Mouse (Mus musculus): ENCODE measurements around the gene Nfasc.

The Nfasc gene

DNA sequence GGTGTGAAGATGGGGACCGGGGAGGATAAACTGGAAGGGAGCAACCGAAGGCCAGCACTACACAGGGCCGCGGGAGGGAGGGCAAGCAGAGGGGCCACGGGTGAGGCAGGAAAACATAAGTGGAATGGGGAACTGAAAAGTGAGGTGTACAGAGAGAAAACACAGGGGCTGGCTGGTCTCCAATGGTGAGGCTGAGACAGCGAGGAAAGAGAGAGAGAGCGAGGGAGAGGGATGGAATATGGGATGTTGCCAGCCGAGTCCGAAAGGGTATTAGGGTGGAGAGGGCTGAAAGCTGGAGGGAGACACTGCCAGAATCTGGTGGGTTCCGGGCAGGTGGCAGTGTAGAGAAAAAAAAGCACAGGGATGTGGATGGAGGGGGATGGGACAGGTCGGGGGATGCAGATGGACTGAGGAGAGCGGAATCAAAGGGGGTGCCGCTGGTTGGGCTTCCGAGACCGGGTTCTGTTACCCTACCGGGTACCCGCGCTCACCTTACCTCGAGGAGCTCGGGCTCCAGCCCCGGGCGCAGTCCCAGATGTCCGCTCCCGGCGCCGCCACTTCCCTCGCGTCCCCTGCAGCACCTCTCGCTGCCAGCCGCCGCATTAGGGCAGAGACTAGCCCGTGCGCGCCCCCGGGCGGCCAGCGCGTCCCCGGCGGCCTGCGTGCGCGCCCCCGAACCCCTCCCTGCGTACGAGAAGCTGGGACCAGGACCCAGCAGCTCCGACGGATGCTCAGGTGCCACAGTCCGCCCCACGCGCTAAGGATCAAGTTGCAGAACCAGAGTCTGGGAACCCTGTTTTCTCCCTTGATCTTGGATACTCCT lies at the start of gene Nfasc:
TSS of gene Nfasc (minus strand) at position 623 of the 823 bp plus-strand sequence.
- DNase-seq (ENCODE audit: low spot score in 2 of 2): peak; percentile 18 to 19

DNA sequence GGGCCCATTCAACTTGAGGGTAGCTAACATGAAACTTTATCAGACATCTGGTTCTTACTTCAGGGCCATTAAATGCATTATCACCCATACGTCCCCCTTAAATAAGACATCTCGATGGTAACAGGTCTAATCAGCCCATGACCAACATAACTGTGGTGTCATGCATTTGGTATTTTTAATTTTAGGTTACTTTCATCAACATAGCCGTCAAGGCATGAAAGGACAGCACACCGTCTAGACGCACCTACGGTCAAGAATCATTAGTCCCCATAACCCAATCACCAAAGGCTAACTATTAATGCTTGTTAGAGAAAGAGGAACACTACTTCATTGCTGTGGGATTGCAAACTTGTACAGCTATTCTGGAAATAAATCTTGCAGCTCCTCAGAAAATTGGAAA lies 49.5 kb upstream of the Nfasc start:
- DNase-seq (ENCODE audit: low spot score in 2 of 2): no peak

DNA sequence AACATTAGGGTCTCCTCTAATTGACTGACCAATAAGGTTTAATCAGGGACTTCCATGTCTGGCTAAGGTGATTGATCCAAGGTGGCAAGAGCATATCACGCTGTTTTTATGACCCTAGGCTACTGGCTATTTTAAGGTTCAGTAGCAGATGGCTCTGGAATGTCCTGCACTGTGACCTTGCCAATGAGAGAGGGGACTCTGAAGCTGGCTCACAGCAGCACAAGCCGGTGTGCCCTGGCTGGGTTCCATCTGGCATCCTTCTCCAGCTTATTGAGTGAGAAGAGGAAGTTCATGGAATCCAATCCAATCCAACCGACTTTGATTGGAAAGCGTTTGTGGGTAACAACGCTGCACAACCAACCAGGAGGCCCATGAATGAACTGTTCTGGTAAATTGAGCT lies 45.3 kb upstream of the Nfasc start:
- no peak for DNase-seq (ENCODE audit: low spot score in 2 of 2)

DNA sequence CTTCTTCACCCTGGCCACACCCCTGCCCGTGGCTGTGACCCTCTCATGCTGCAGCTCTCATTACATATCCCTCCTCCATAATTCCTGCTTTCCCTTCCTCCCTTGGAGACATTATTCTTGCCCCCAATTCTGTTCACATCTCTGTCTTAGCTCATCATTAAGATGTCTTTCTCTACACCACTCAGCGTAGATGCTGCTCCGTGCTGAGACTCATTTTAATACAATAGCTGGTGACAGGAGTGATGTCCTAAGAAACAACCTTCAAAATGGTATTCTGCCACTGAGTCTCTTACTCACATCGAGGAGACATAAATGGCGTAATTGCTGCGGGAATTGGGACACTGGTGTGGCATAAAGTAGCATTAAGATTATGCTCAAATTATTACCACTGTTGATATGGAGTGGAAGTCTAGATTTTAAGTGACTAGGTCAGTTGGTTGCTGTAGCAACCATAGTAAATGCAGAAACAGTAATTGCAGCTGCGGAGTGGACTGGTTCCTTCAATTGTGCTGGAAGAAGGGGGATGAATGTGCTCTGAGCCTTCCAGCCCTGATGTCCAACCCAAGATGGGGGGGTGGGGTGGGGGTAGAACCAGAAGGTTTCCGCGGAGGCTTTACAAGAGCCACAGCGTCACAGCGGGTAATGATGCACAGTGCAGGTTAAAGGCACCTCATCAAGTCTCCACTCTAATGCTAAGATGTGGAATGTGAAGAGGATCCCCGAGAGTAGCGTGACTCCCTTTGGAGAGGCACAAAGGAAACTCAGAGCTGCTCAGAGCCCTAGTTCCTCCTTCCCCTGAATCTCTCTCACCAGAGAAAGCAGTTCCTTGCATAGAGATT lies 40.2 kb upstream of the Nfasc start:
- DNase-seq (ENCODE audit: low spot score in 2 of 2): no peak

DNA sequence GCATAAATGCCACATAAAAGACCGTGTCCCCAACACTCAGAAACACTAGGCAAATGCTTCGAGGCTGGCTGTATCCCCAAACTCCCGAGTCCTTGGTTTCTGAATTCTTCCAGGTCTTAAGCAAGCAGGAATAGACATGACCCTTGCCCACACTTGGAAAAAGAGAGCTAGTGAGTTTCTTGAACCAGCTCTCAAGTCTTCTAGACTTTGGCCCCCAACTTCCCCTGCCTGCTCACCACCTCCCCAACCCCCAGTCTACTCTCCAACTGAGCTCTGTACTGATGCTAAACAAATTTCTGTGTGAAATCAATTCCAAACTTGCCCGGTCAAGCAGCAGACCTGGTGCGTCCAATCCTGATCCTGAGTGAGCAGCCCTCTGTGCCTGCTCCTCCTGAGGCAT lies 39.4 kb upstream of the Nfasc start:
- DNase-seq (ENCODE audit: low spot score in 2 of 2): no peak

DNA sequence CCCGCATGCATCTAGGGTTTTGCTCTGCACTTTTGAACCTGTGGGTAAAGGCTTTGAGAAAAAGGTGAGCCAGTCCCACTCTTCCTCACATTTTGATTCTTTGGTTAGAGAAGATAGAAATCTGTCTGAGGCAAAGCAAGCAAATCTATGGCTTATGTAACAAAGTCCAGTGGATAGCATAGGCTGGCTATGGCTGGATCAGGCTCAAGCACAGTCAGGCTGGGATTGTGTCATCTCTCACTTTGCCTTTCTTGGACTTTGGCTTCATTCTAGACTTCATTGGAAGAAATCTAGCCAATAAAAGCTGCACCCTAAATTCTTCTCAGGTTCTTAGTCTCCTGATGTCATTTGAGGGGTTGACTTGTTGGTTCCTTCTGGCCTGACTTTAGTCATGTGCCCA lies 38.7 kb upstream of the Nfasc start:
- no peak for DNase-seq (ENCODE audit: low spot score in 2 of 2)

DNA sequence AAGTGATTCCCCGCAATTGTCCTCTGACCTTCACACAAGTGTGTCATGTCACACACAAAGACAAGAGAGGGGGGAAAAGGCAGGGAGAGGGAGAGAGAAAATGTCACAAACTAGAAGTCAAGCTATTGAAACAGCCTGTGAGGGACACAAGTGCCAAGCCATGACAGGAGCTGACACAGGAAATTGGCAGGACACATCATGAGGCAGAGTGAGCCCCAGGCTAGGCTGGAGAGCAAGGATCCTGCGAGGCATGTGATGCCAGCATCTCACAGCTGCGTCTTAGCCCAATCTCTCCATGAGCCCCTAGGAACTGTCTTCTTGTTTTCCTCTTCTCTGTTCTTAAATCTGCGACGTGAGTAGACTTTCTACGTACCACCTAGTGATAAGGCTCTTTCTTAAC lies 33.4 kb upstream of the Nfasc start:
- DNase-seq (ENCODE audit: low spot score in 2 of 2): no peak

DNA sequence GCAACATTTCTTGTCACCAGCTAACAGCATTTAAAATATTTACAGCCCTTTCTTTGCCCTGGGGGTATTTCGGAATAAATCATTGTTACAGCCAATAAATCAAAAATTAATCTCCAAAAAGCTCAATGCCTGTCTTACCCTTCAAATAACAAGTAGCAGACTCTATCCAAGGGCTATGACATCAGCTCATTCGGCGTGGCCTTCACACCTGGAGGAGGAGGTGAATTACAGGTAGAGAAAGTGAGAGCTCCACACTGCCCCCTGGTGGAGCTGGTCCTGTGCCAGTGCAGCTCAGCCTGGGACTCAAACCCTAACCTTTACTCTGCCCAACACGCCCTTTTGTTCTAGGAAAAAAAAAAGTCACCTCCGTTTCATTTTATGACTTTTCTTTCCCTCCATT lies 29.8 kb upstream of the Nfasc start:
- peak; percentile 22 to 75 for DNase-seq (ENCODE audit: low spot score in 2 of 2)

DNA sequence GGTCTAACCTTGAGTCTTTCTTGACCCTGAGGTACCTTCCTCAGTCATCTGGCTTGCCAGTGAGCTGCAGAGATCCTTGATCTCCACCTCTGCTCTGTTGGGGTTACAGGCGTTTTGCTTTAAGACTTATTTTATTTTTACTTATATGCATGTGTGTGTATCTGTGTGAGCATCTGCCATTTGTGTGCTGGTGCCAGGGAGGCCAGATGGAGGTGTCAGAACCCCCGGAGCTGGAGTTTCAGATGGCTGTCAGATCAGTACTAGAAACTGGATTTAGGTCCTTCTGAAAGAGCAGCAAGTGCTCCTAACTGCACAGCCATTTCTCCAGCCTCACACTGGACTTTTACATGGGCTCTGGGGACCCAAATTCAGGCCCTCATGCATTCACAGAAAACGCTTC lies 28.0 kb upstream of the Nfasc start:
- no peak for DNase-seq (ENCODE audit: low spot score in 2 of 2)

DNA sequence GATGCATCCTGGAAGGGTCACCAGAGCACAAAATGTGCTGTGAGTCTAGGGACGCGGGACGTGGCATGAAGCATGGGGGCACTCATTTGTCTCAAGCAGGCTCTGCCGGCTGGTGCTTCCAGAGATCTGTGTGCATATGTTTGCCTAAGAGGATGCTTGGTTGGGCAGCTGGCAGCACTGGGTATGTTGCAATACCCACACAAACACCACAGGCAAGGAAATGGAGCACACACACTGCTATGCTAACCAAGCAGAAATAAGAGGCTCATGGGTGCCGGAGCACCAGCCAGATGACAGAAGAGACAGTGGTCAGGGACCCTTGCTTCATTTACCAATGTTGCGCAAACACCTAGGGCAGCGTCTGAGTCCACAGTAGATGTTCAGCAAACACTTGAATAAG lies 25.8 kb upstream of the Nfasc start:
- DNase-seq (ENCODE audit: low spot score in 2 of 2): peak in 1 of 2 experiments; percentile 29

DNA sequence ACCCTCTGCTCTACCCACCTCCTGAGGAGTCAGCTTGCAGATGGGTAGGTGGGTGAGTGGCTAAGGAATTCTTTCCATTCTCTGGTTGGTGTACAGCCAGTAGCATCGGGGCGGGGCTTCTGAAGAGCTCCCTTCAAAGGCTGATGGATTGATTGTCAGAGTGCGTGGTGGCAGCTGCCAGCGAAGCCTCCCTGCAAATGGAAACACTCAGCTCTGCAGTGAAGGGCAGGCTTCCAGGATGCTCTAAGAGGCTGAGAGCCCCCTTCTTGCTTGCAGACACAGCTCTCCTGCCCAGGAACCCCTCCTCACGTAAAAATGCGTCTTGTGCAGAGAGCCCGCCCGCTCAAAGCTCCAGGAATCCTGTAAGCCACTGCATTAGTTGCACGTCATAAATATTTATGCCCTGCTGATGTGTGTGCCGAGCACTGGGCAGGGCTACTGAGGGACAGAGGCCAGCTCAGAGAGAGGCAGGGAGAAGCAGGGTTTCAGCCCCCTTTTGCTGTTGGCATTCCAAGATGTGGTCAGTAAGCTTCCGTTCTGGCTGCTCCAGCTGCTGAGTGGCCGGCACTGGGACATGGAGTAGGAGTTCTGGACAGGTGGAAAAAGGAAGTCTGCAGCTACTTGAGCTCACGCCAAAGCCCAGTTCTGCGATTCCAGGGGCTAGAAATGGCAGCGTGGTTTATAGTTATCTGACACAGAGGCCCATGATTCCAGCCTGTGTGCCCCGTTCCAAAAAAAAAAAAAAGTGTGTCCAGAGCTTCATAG lies 24.5 kb upstream of the Nfasc start:
- no peak for DNase-seq (ENCODE audit: low spot score in 2 of 2)

DNA sequence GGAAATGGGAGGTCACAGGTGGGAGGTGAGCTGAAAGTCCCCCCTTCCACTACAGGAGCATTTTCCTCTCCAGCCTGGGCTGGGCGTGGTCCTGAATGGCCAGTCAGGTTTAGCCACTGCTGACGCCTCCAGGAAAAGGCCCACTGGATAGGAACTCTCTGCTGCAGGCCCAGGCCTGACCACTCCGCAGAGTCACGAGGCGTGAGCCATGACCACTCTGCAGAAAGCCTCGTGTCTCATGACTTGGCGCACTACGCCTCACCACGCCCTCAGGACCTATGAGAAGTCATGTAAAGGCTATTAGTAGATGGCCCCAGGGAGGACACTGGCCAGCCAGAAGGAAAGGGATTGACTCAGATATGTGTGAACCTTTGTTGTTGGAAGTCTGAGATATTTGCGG lies 23.6 kb upstream of the Nfasc start:
- DNase-seq (ENCODE audit: low spot score in 2 of 2): peak; percentile 25 to 64

DNA sequence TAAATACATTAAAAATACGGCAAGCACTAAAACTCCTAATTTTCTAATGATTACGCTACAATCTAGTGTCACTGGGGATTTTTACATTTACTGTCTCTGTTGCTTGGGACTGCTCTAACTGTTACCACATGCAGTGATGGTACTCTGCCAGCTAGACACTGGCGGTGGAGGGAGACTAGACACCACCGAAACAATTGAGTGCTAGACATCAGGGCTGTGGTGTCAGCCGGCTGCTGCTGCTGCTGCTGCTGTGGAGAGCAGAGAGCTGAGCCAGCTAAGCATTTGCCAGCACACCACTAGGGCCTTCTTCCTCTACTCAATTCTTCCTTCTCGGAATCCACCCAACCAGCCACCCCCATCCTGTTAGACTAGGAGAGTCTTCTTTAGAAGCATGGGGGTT lies 17.8 kb upstream of the Nfasc start:
- DNase-seq (ENCODE audit: low spot score in 2 of 2): no peak

DNA sequence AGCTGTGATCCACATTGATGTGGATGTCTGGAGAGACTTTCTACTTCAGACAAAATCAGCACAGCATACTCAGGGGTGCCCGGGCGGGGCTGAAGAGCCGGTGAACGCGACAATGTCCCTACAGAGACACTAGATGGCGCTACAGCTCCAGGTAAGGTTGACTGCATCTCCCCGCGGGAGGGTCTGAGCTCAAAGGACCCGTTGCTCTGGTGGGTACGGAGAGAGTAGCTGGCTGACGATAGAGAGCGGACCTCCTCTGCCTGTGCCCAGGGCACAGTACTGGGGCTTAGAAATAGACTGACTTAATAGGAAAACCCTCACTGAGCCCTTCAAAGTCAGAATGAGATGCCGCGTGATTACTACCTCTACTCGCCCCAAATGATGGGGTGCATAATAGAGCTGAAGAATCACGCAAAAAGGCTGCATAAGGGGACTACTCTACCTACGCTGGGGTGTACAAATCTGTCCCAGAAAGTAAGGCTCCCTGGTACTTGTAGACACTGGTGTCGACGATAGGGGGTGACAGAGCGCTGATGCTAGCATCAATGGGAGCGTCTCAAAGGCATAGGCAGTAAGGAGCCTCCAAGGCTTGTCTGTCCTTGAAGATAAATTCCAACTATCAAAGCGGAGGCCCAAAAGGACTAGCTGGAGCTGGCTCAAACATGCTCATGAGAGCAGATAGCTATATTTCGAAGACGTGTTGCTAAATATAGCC lies 17.2 kb upstream of the Nfasc start:
- peak; percentile 36 to 55 for DNase-seq (ENCODE audit: low spot score in 2 of 2)

DNA sequence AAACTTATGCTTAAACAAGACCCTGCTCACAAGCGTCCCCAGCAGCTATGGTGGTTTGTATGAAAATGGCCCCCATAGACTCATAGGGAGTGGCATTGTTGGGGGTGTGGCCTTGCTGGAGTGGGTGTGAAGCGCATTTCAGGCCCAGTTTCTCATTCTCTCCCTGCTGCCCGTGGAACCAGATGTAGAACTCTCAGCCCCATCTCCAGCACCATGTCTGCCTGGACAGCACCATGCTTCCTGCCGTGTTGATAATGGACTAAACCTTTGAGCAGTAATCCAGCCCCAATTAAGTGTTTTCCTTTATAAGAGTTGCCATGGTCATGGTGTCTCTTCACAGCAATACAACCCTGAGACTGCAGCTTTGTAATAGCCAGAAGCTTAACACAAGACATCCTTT lies 13.6 kb upstream of the Nfasc start:
- no peak for DNase-seq (ENCODE audit: low spot score in 2 of 2)

DNA sequence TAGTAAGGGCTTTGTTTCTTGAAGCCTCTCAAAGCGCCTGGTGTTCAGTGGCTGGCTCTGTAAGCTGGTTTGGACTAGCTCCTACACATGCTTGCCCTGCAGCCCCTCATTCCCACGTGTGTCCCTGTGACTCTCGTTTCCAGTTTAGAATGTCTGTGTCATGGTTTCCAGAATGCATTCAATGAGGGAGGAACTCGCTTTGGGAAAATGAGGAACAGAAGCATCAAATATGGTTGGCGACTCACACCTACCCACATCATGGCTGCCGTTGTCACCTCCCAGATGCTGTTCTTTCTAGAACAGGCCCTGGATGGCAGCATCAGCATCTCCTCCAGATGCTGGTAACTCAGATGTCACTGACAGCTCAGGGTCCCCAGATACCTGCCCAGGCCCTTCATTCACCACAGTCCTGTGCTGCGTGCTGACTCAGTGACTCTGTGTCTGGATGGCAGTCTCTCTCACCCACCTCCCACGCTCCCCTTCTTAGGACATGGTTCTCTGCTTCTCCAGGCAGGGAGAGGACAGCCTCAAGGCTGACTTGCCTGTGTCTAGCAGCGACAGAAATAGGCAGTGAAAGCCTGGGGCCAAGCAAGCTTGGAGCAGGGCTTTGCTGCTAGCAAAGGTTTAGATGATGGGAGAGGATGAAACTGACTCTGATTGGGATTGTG lies 7.8 kb upstream of the Nfasc start:
- DNase-seq (ENCODE audit: low spot score in 2 of 2): no peak

DNA sequence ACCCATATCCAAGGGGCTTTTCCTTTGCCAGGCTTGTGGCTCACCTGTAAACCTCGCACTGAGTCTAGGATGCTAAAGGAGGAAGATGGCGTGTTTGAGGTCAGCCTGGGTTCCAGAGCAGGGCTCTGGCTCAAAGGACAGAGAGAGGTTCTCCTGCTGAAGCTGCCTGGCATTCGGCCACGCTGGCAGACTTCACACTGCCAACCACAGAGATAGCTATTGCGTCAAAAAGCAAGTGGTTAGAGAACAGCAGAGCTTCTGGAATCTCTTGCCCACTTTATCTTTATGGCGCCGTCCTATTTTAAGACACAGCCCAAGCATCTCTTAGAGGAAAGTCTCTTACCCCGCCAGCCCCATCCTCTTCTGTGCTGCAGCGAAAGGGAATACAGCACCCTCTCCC lies 4.7 kb upstream of the Nfasc start:
- no peak for DNase-seq (ENCODE audit: low spot score in 2 of 2)

DNA sequence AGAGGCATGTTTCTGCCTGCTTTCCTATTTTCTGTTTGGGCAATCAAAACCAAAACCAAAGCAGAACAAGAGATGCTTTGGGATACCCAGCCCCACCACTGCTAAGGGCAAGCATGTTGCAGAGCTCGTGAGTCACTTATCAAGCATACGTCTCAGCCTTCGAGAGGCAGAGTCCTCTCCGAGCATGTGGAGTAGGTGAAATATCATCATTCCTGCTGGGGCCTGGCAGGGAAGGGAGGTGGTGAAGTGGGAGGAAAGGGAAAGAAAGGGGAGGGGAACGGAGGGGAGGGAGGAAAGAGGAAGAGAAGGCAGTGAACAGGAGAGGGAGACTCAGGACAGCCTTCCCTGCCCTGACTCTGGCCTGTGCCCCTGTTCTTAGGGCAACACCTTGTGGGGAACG lies 4.0 kb upstream of the Nfasc start:
- no peak for DNase-seq (ENCODE audit: low spot score in 2 of 2)

DNA sequence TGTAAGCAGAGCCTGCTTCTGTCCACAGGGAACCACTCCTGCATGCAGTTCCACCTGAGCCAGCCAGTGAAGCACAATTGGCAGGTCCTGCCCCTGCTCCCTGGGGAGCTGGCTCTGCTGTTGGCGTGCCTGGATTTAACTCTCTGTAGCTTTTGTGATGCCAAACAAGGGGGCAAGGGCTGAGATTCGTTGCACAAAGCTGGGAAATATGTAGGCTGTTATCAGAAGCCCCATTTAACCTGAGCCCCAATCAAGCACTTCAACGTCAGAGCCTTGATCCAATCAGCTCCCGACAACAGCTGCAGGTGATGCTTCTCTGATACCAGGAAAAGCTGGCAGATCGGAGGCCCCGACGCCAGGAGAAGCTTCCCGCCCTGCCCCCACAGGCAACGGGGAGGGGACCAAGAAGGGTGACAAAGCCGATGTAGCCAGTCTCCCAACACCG lies 2.5 kb downstream of the Nfasc start:
- DNase-seq (ENCODE audit: low spot score in 2 of 2): no peak

DNA sequence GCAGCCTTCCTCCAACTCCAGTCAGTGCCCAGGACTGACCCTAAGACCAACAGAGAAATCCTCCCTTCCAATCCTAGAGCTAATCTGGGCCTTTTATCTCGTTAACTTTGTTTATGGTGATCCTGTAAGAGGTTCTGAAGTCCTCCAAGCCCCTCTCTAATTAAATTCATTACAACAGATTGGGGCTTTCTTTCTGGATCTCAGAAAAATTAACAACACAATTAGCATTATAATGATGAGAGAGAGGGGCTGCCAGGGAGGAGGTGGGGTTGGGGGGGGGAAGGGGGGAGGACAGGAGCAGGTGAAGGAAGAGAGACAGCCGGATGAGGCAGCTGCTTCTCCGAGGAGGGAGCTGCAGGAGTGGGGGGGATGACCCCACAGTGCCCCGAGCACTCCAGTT lies 5.4 kb downstream of the Nfasc start:
- DNase-seq (ENCODE audit: low spot score in 2 of 2): no peak

DNA sequence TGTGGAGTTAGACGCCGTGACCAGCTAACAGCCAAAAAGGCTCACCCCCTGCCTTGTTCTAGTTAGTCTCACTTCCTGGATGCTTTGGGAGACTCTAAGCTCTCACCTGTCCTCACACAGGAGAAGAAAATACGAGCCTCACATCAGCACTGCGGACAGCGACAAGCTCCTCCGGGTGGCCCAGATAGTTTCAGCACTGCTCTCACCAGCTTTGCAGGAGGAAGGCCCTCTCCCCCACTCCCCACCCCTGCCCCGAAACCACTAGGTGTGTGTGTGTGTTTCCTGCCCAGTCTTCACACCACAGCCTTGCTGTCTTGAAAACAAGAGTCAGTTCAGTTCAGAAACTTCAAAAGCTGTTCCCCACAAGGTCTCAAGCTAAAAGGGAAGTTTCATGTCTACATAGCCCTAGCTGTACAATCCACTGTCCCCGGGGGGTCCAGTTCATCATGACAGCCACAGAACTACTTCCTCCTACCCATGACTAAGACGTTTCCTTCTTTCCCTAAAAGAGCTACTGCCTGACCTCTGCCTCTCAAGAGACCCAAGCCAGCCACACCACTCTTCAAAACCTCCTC lies 7.6 kb downstream of the Nfasc start:
- DNase-seq (ENCODE audit: low spot score in 2 of 2): no peak

All from urinary bladder, adult 18-20 months (tissue).